Mouse (Mus musculus): ENCODE measurements at regions not wholly inside any gene's neighbourhood (a gene's known extent, or its start where the extent isn't known, plus 50 kb on each side); places are given as distances from the start of the nearest gene placed in this dataset.

DNA sequence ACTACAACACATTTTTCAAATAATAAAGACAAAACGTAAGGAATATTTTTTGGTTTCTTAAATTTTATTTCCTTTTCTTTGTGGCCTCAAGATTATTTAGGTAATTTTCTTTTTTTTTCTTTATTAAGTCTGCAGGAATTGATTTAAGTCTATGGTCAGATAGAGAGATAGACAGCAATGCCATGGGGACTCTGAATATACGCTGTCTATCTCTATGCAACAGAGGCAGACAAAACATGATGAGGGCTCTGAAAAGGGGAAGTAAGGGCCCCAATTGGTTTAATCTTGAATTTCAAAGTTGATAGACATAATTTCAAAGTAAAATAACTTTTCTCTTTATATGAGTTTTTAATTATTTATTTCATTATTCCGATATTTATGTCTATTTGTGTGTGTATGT, 372.0 kb upstream of the Dph6 start:
- TF ChIP-seq CEBPB (IDR thresholded peaks at IDR 0.05; ENCODE audit: insufficient read depth, poor library complexity, severe bottlenecking), result no peak
- no peak for TF ChIP-seq SRF (IDR thresholded peaks at IDR 0.05; ENCODE audit: control insufficient read depth, insufficient read length, low read depth)
- no peak for TF ChIP-seq POLR2A (IDR thresholded peaks at IDR 0.05; ENCODE audit: insufficient read length, low read depth)
- no peak for TF ChIP-seq TCF3 (IDR thresholded peaks at IDR 0.05; ENCODE audit: insufficient read length, low read depth)
- no peak for TF ChIP-seq MYOG (IDR thresholded peaks at IDR 0.05; ENCODE audit: control insufficient read depth in 1 of 3, insufficient read depth in 1 of 3, insufficient read length in 2 of 3, low read depth in 2 of 3)
- TF ChIP-seq REST (IDR thresholded peaks at IDR 0.05; ENCODE audit: insufficient read depth, insufficient read length), result no peak
- TF ChIP-seq E2F4 (IDR thresholded peaks at IDR 0.05; ENCODE audit: insufficient read depth), result no peak

Measured in myocyte (in vitro differentiated cells).